Mouse (Mus musculus): ENCODE measurements around the gene Cd300ld3. TPM values are rescaled to one million over a fixed set of nuclear protein-coding genes. Genes with fewer than 3 reads are reported as not detected.

Gene Cd300ld3
- polyA plus RNA-seq, 1 experiment from 2014 or later = not detected

DNA sequence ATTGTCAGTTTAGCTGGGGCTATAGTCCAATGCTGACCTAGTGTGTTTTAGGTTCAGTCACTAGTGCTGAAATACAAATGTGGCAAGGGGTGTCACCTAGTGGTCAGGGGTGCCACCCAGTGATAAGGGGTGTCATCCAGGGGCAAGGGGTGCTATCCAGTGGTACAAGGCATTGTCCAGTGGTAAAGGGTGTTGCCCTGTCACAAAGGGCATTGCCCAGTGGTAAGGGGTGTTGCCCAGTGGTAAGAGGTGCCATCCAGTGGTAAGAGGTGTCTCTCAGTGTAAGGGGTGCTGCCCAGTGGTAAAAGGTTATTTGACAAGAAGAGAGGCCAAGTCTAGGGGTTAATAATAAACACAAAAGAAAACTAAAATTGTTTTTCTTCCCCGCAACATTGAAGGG lies 29.2 kb upstream of the Cd300ld3 start:
- Histone ChIP-seq H3K27me3 (peaks cover 25% of the 10 kb centered on the region), H3K4me2 (replicated peaks) (no peak overlapping the region), H3K9me3 (no peaks in the 10 kb centered on the region), H3K27ac (replicated peaks) (no peak overlapping the region), H3K4me1 (no peaks in the 10 kb centered on the region), H3K4me3 (no peak overlapping the region), H3K36me3 (no peaks in the 10 kb centered on the region), H3K9ac (replicated peaks) (no peak overlapping the region)
- 96% methylated on average over 1 of the region's 1 CpGs for WGBS
- no peak for ATAC-seq (ENCODE audit: low FRiP score, low read depth)

DNA sequence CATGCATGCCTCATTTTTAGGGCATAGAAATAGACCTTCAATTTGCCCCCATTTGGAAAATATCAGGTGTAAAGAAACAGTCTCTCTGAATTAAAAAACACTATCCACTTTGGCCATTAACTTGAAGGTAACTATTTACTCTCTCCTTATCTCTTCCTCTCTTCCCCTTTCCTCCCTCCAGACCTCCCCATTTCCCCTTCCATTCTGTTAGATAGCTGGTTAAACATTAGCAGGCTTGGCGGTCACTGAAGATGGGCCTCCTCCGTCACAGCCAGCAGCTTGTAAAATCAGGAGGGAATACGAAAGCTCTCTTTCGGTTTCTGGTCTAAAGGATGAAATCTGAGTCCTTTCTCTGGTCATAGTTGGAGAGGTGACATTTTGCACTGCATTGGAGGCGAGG lies 27.6 kb upstream of the Cd300ld3 start:
- H3K4me3 ChIP-seq = no peak overlapping the region
- H3K9ac ChIP-seq (replicated peaks) = no peak overlapping the region
- no peaks in the 10 kb centered on the region for H3K9me3 ChIP-seq
- no peak overlapping the region for H3K27ac ChIP-seq (replicated peaks)
- H3K36me3 ChIP-seq = no peaks in the 10 kb centered on the region
- 79% methylated on average over 5 of the region's 5 CpGs for WGBS
- no peak for ATAC-seq (ENCODE audit: low FRiP score, low read depth)
- H3K4me1 ChIP-seq = peaks cover 14% of the 10 kb centered on the region
- H3K4me2 ChIP-seq (replicated peaks) = no peak overlapping the region
- peaks cover 24% of the 10 kb centered on the region for H3K27me3 ChIP-seq

GRCm38 (mm10) chr11:115075407-115075806 lies 27.2 kb upstream of the Cd300ld3 start:
- Histone ChIP-seq H3K4me1 (peaks cover 18% of the 10 kb centered on the region), H3K4me3 (no peak overlapping the region), H3K9ac (replicated peaks) (no peak overlapping the region), H3K36me3 (no peaks in the 10 kb centered on the region), H3K9me3 (no peaks in the 10 kb centered on the region), H3K27me3 (peaks cover 28% of the 10 kb centered on the region), H3K27ac (replicated peaks) (no peak overlapping the region), H3K4me2 (replicated peaks) (no peak overlapping the region)
- ATAC-seq (ENCODE audit: low FRiP score, low read depth) = no peak
- 85% methylated on average over 7 of the region's 7 CpGs for WGBS

DNA sequence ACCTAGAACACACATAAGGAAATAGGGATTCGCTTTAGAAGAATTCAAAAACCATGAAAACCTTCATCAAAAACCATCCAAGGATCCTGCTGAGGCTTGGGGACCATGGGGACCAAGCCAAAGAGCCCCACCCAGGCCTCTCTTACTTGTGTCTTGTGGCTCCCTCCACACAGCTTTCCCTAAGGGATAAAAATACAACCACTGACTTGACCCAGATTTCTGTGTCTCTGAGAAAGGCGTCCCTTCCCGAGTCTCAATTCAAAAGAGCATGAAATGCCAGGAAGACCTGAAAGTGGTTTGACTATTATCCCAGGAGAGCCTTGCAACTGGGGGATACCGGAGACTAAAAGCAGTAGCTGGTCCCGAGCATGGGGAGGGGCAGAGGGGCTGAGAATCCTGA lies 24.8 kb upstream of the Cd300ld3 start:
- 60% methylated on average over 5 of the region's 5 CpGs for WGBS
- no peak overlapping the region for H3K4me3 ChIP-seq
- H3K4me1 ChIP-seq = peaks cover 18% of the 10 kb centered on the region
- no peaks in the 10 kb centered on the region for H3K9me3 ChIP-seq
- peaks cover 50% of the 10 kb centered on the region for H3K27me3 ChIP-seq
- H3K4me2 ChIP-seq (replicated peaks) = no peak overlapping the region
- H3K36me3 ChIP-seq = no peaks in the 10 kb centered on the region
- H3K27ac ChIP-seq (replicated peaks) = no peak overlapping the region
- no peak overlapping the region for H3K9ac ChIP-seq (replicated peaks)
- no peak for ATAC-seq (ENCODE audit: low FRiP score, low read depth)

DNA sequence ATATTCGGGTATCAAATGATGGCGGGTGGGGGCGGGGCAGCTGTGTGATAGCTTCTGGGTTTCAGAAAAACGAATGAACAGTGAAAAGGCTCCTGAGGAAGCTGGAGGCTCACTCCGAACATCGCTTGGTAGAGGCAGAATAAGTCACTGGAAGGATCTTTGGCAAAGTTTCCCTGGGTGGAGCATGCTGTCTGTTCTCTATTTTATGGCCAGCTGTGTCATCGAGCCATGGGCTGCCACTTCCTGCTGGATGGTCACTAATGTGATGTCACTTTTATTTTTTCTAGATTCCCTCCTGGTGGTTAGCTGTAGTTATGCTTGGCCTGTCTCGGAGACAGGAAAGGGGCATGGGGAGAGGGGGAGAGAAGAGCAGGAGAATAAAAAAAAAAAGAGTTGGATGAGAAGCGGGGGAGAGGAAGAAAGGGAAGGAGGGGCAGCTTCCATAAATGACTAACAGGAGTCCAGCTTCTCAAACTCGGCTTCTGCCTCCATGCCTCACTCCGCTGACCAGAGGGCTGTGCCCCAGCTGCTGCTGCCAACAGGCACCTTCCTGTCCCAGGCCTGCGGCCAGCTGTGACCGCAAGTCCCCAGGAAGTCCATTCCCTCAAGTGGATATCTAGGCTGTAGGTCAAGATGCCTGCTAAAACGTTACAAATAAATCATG lies 23.6 kb upstream of the Cd300ld3 start:
- 21% methylated on average over 13 of the region's 14 CpGs for WGBS
- no peaks in the 10 kb centered on the region for H3K36me3 ChIP-seq
- H3K4me3 ChIP-seq = no peak overlapping the region
- no peaks in the 10 kb centered on the region for H3K9me3 ChIP-seq
- H3K27ac ChIP-seq (replicated peaks) = no peak overlapping the region
- peaks cover 57% of the 10 kb centered on the region for H3K27me3 ChIP-seq
- peak overlapping the region; percentile 35 for H3K4me2 ChIP-seq (replicated peaks)
- ATAC-seq (ENCODE audit: low FRiP score, low read depth) = no peak
- peaks cover 18% of the 10 kb centered on the region for H3K4me1 ChIP-seq
- no peak overlapping the region for H3K9ac ChIP-seq (replicated peaks)

DNA sequence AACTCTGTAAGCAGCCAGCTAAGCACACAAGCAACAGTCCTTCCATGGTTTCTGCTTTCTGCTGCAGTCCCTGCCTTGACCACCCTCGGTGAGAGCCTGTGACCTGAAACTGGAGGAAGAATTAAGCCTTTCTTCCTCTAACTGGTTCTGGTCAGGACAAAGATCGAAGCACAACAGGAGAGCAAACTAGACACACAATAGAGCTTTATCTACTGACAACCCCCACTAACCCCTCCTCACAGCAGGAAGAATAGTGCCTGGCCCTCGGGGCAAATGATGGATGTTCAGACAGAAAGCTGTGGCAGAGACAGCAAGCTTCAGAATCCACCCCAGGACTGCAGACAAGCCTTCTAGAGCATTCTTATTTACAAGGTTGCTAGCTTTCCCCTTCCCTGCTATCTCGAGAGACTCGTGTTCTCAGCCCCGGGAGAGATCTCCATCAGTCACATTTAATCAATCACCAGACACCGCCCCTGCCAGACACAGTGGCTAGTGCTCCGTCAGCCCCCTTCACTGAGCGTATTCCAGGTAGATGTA lies 22.9 kb upstream of the Cd300ld3 start:
- H3K9ac ChIP-seq (replicated peaks) = no peak overlapping the region
- H3K27ac ChIP-seq (replicated peaks) = 0 out of 2 replicates have a peak overlapping the region, but pooled peaks have one; percentile 20

GRCm38 (mm10) chr11:115066768-115067167 lies 18.6 kb upstream of the Cd300ld3 start:
- no peak overlapping the region for H3K4me3 ChIP-seq
- H3K9me3 ChIP-seq = no peaks in the 10 kb centered on the region
- no peak overlapping the region for H3K9ac ChIP-seq (replicated peaks)
- peaks cover 58% of the 10 kb centered on the region for H3K27me3 ChIP-seq
- no peak overlapping the region for H3K27ac ChIP-seq (replicated peaks)
- WGBS = 71% methylated on average over 6 of the region's 6 CpGs
- ATAC-seq (ENCODE audit: low FRiP score, low read depth) = no peak
- H3K36me3 ChIP-seq = no peaks in the 10 kb centered on the region
- H3K4me2 ChIP-seq (replicated peaks) = no peak overlapping the region
- peaks cover 13% of the 10 kb centered on the region for H3K4me1 ChIP-seq

More for the DNA sequence above, 22.9 kb upstream of the Cd300ld3 start:
- no peak for ATAC-seq (ENCODE audit: low FRiP score, low read depth)
- H3K4me3 ChIP-seq = no peak overlapping the region
- peaks cover 61% of the 10 kb centered on the region for H3K27me3 ChIP-seq
- 9% methylated on average over 9 of the region's 9 CpGs for WGBS
- peaks cover 18% of the 10 kb centered on the region for H3K4me1 ChIP-seq
- no peaks in the 10 kb centered on the region for H3K36me3 ChIP-seq
- H3K4me2 ChIP-seq (replicated peaks) = peak overlapping the region; percentile 35
- no peaks in the 10 kb centered on the region for H3K9me3 ChIP-seq

DNA sequence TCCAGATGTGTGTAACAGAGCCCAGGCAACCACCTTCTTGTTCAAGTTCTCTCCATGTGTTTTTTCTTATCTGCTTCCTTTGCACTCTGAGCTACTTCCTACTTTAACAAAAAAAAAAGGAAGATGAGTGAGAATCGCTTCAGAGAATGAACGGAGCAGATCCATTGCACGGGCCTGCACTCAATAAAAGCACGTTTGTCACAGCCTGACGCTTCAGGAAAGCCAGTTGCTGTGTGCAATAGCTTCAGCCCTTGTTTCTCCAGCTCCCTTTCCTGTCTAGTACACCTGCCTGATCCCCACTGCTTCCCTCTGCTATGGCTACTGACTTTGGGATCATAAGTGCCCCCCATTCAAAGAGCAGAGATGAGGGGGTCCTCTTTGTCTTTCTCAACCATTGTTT lies 13.9 kb upstream of the Cd300ld3 start, which contains the start of gene Cd300e:
Gene Cd300e, minus strand, starts transcription at position 101 of the 400 bp plus-strand sequence.
- no peak within 1 kb of the TSS for H3K9ac ChIP-seq (replicated peaks)
- H3K27me3 ChIP-seq = peaks cover 17% of the 10 kb centered on the region
- no peak within 1 kb of the TSS for H3K27ac ChIP-seq (replicated peaks)
- 33% methylated on average over 5 of the region's 5 CpGs for WGBS
- no peak within 1 kb of the TSS for H3K4me2 ChIP-seq (replicated peaks)
- H3K4me1 ChIP-seq = no peaks in the 10 kb centered on the region
- no peak for ATAC-seq (ENCODE audit: low FRiP score, low read depth)
- H3K4me3 ChIP-seq = no peak within 1 kb of the TSS
- no peaks in the 10 kb centered on the region for H3K9me3 ChIP-seq
- no peaks in the 10 kb centered on the region for H3K36me3 ChIP-seq

DNA sequence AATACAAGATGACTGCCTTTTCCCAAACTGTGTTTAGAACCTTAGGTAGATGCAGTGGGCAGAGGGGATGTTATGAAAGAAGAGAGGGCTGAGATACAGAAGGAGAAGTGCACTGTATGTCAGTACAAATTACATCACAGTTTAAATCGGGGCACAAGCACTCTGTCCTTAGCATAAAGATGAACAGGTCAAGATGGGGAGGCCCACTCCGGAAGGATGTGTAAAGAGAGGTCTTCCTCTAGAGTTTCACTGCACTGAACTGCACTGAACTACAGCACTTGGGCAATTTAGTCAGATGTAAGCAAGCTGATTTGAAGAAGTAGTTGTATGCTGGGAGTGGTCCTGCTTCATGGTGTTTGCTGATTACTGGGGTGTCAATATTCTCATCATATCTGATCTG lies 11.6 kb upstream of the Cd300ld3 start:
- Histone ChIP-seq H3K27ac (replicated peaks) (no peak overlapping the region), H3K4me2 (replicated peaks) (no peak overlapping the region), H3K36me3 (no peaks in the 10 kb centered on the region), H3K27me3 (peaks cover 8% of the 10 kb centered on the region; the same call in 1 of the 2 replicates), H3K9ac (replicated peaks) (no peak overlapping the region), H3K4me1 (no peaks in the 10 kb centered on the region), H3K4me3 (no peak overlapping the region), H3K9me3 (no peaks in the 10 kb centered on the region)
- WGBS = 87% methylated on average over 2 of the region's 2 CpGs
- ATAC-seq (ENCODE audit: low FRiP score, low read depth) = no peak

DNA sequence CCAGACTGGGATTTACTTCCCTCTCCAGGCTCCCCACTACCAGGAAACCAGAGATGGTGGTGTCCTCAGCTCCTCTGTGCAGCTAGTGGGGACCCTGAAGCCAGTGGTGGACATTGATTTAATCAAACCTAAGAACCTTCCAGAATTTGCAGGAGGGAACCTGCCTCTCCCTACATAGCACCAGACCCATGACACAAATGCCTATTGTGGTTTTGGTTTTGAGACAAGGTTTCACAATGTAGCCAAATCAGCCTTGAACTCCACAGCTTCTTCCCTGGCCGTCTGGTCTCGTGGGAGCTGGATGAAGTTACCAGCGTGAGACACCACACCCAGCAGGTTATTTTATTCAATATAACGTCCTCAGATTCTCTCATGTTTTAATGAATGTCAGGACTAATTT lies 10.5 kb upstream of the Cd300ld3 start:
- H3K4me1 ChIP-seq = no peaks in the 10 kb centered on the region
- no peak overlapping the region for H3K4me2 ChIP-seq (replicated peaks)
- H3K27ac ChIP-seq (replicated peaks) = no peak overlapping the region
- WGBS = 78% methylated on average over 4 of the region's 4 CpGs
- H3K27me3 ChIP-seq = peaks cover 2% of the 10 kb centered on the region; the same call in 1 of the 2 replicates
- no peak for ATAC-seq (ENCODE audit: low FRiP score, low read depth)
- H3K36me3 ChIP-seq = no peaks in the 10 kb centered on the region
- H3K9me3 ChIP-seq = no peaks in the 10 kb centered on the region
- no peak overlapping the region for H3K4me3 ChIP-seq
- H3K9ac ChIP-seq (replicated peaks) = no peak overlapping the region

DNA sequence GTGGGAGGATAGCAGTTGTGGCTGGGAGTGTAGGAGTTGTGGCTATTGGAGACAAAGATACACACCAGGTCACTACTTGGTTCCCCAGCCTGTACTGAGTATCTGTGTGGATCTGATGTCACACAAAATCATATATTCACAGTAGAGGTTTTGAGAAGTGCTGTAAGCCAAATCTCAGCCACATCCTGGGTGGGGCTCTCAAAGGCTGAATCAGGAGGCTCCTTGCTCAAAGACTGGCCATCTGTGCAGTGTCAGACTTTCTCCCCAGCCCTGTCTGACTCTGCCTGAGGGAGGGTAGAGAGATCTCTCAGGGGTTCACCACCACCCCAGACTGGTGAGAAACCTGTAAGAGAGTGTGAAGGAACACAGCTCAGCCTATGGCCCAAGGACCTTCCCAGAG lies 6.3 kb upstream of the Cd300ld3 start:
- H3K27ac ChIP-seq (replicated peaks) = no peak overlapping the region
- no peak overlapping the region for H3K4me3 ChIP-seq
- no peaks in the 10 kb centered on the region for H3K9me3 ChIP-seq
- no peaks in the 10 kb centered on the region for H3K4me1 ChIP-seq
- H3K9ac ChIP-seq (replicated peaks) = no peak overlapping the region
- peaks cover 7% of the 10 kb centered on the region; the same call in 1 of the 2 replicates for H3K27me3 ChIP-seq
- ATAC-seq (ENCODE audit: low FRiP score, low read depth) = no peak
- H3K4me2 ChIP-seq (replicated peaks) = no peak overlapping the region
- H3K36me3 ChIP-seq = no peaks in the 10 kb centered on the region

DNA sequence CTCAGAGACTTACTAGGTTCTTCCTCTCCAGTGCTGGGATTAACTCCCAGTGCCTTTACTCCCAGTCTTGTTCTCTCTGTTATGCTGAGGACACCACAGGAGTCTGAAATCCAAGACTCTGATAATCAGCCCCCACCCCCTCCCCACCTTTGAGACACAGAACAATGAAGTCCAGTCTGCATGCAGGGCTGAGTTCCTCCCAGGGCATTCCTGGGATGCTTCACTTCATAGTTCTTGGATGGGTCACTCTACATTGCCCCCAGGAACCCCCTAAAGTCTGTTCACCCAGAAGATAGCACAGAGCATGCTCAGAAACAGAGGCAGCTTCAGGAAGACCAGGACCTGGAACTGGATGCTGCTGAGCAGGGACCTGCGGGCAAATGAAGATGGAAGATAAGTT lies 4.8 kb upstream of the Cd300ld3 start:
- WGBS = 94% methylated on average over 1 of the region's 1 CpGs
- Histone ChIP-seq H3K4me3 (no peak overlapping the region), H3K27me3 (peaks cover 7% of the 10 kb centered on the region; the same call in 1 of the 2 replicates), H3K9me3 (no peaks in the 10 kb centered on the region), H3K4me2 (replicated peaks) (no peak overlapping the region), H3K4me1 (no peaks in the 10 kb centered on the region), H3K27ac (replicated peaks) (no peak overlapping the region), H3K36me3 (no peaks in the 10 kb centered on the region), H3K9ac (replicated peaks) (no peak overlapping the region)
- no peak for ATAC-seq (ENCODE audit: low FRiP score, low read depth)

Measured in midbrain, embryonic 12.5 days (tissue).